Mouse (Mus musculus): ENCODE measurements around the gene Tmem151a. TPM values are rescaled to one million over a fixed set of nuclear protein-coding genes. Genes with fewer than 3 reads are reported as not detected.

Gene Tmem151a
- polyA plus RNA-seq, 1 experiment from 2014 or later, result 10.1 TPM

DNA sequence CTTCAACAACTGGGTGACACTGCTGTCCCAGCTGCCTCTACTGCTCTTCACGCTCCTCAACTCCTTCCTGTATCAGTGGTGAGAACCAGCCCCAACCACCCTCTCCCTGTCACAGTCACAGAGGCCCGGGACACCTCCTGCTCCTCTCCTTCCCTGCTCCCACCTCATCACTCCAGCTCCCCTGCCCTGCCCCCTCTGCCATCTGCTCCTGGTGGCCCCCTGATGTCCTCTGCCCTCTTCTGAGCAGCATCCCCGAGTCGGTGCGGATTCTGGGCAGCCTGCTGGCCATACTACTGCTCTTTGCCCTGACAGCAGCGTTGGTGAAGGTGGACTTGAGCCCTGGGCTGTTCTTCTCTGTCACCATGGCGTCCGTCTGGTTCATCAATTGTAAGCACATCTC is 59.2 kb downstream of the Tmem151a start:
- WGBS, result 92% methylated on average over 8 of the region's 8 CpGs
- Histone ChIP-seq H3K4me1 (replicated peaks) (peaks cover 13% of the 10 kb centered on the region), H3K27me3 (no peaks in the 10 kb centered on the region), H3K27ac (replicated peaks) (no peak overlapping the region), H3K36me3 (peaks cover 48% of the 10 kb centered on the region), H3K9ac (no peak overlapping the region), H3K9me3 (no peaks in the 10 kb centered on the region), H3K4me3 (no peak overlapping the region), H3K4me2 (no peak overlapping the region)
- no peak for ATAC-seq (ENCODE audit: low read depth)

DNA sequence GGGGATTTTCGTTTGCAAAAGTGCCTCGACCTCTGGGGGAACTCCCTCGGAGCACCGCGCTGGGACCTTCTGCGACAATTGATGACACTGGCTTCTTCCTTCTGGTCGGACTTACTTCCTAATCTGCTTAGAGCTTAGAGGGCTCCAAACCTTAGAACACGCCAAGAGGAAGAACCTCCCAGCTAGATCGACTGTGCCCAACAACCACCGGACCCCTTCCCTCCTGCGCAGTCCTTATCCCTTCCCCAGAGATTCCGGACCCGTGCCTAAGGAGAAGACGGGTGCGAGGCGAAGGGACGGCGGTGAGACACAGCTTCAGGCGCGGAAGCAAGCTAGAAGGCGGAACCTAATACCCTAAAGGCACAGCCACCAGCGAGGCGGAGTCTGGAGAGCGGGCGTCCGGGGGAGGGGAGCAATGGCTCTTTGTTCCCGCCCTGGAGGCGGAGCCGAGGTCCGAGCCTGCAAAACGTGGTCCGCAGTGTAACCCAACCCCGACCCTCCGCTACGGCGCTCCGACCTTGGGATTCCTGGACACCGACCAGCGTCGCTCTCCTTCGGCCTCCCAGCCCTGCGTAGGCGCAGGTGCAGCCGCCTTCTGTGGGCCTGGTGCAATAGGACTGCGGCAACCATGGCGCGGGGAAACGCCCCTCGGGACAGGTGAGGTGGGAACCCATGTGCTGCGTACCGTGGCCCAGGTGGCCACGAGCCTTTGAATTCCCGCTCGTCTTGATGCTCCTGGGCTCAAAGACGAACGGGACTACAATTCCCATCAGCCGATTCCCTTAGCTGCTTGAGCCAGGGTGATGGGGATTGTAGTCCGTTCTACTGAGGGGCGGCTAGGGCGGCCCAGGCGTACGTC is 61.5 kb downstream of the Tmem151a start, which contains the start of gene Slc29a2:
Slc29a2 (plus strand) TSS at position 240 of the 859 bp plus-strand sequence.
- under 1% methylated on average over 62 of the region's 62 CpGs for WGBS
- H3K9ac ChIP-seq, result peak within 1 kb of the TSS; percentile 87

GRCm38 (mm10) chr19:5021416-5021815 is 63.9 kb downstream of the Tmem151a start:
- Histone ChIP-seq H3K36me3 (0 out of 2 replicates have a peak, but pooled peaks cover 5% of the 10 kb centered on the region), H3K27ac (replicated peaks) (no peak overlapping the region), H3K27me3 (no peaks in the 10 kb centered on the region; the same call in 1 of the 2 replicates), H3K9ac (no peak overlapping the region), H3K9me3 (no peaks in the 10 kb centered on the region), H3K4me2 (no peak overlapping the region), H3K4me3 (no peak overlapping the region), H3K4me1 (replicated peaks) (peaks cover 16% of the 10 kb centered on the region)
- WGBS, result 79% methylated on average over 2 of the region's 2 CpGs
- no peak for ATAC-seq (ENCODE audit: low read depth)

More for the DNA sequence above, 61.5 kb downstream of the Tmem151a start, which contains the start of gene Slc29a2:
- H3K4me2 ChIP-seq, result peak within 1 kb of the TSS; percentile 78
- H3K4me3 ChIP-seq, result peak within 1 kb of the TSS; percentile 76
- no peaks in the 10 kb centered on the region for H3K9me3 ChIP-seq
- H3K4me1 ChIP-seq (replicated peaks), result peaks cover 13% of the 10 kb centered on the region
- peaks cover 27% of the 10 kb centered on the region for H3K36me3 ChIP-seq
- peak within 1 kb of the TSS; percentile 92 for H3K27ac ChIP-seq (replicated peaks)
- H3K27me3 ChIP-seq, result no peaks in the 10 kb centered on the region
- peak; percentile 95 for ATAC-seq (ENCODE audit: low read depth)

Other genes starting within 250 kb of the Tmem151a start
- gene Ccs, start 246.2 kb downstream of the Tmem151a start, polyA plus RNA-seq (2015; fragmentation: Nextera tagmentation; extraction: Ambion mirVana), result 43.7 and 44.7 TPM in 2 replicates
- 0.35 and 0.45 TPM in 2 replicates for gene Ccdc87, start 246.2 kb downstream of the Tmem151a start, polyA plus RNA-seq (2015; fragmentation: Nextera tagmentation; extraction: Ambion mirVana)
- 66.7 and 70.4 TPM in 2 replicates for gene Ctsf, start 230.4 kb downstream of the Tmem151a start, polyA plus RNA-seq (2015; fragmentation: Nextera tagmentation; extraction: Ambion mirVana)
- gene Actn3, start 207.6 kb downstream of the Tmem151a start, polyA plus RNA-seq (2015; fragmentation: Nextera tagmentation; extraction: Ambion mirVana), result 3.1 and 3.2 TPM in 2 replicates
- 19.5 and 22.1 TPM in 2 replicates for gene Zdhhc24, start 206.9 kb downstream of the Tmem151a start, polyA plus RNA-seq (2015; fragmentation: Nextera tagmentation; extraction: Ambion mirVana)
- 7.6 and 9.4 TPM in 2 replicates for gene Bbs1, start 178.9 kb downstream of the Tmem151a start, polyA plus RNA-seq (2015; fragmentation: Nextera tagmentation; extraction: Ambion mirVana)
- 109 and 120 TPM in 2 replicates for gene Dpp3, start 157.2 kb downstream of the Tmem151a start, polyA plus RNA-seq (2015; fragmentation: Nextera tagmentation; extraction: Ambion mirVana)
- 8.1 and 9.3 TPM in 2 replicates for gene Peli3, start 142.4 kb downstream of the Tmem151a start, polyA plus RNA-seq (2015; fragmentation: Nextera tagmentation; extraction: Ambion mirVana)
- 105 and 117 TPM in 2 replicates for gene Mrpl11, start 123.4 kb downstream of the Tmem151a start, polyA plus RNA-seq (2015; fragmentation: Nextera tagmentation; extraction: Ambion mirVana)
- 0.12 and 0.25 TPM in 2 replicates for gene Npas4, start 95.2 kb downstream of the Tmem151a start, polyA plus RNA-seq (2015; fragmentation: Nextera tagmentation; extraction: Ambion mirVana)
- 7.9 TPM in 2 replicates for gene Slc29a2, start 61.7 kb downstream of the Tmem151a start, polyA plus RNA-seq (2015; fragmentation: Nextera tagmentation; extraction: Ambion mirVana)
- 61.1 and 64.5 TPM in 2 replicates for gene B4gat1, start 46.7 kb downstream of the Tmem151a start, polyA plus RNA-seq (2015; fragmentation: Nextera tagmentation; extraction: Ambion mirVana)
- gene AC124502.3, start 46.6 kb downstream of the Tmem151a start, polyA plus RNA-seq (2015; fragmentation: Nextera tagmentation; extraction: Ambion mirVana), result 3.1 and 5.1 TPM in 2 replicates
- 43.5 and 51.7 TPM in 2 replicates for gene Brms1, start 44.2 kb downstream of the Tmem151a start, polyA plus RNA-seq (2015; fragmentation: Nextera tagmentation; extraction: Ambion mirVana)
- gene Rin1, start 35.0 kb downstream of the Tmem151a start, polyA plus RNA-seq (2015; fragmentation: Nextera tagmentation; extraction: Ambion mirVana), result 1.4 TPM in 2 replicates
- gene Cd248, start 17.5 kb downstream of the Tmem151a start, polyA plus RNA-seq (2015; fragmentation: Nextera tagmentation; extraction: Ambion mirVana), result 26.3 and 28.2 TPM in 2 replicates
- 51.3 and 67.5 TPM in 2 replicates for gene Yif1a, start 3.0 kb upstream of the Tmem151a start, polyA plus RNA-seq (2015; fragmentation: Nextera tagmentation; extraction: Ambion mirVana)
- gene Cnih2, start 13.0 kb upstream of the Tmem151a start, polyA plus RNA-seq (2015; fragmentation: Nextera tagmentation; extraction: Ambion mirVana), result 267 and 318 TPM in 2 replicates
- gene Rab1b, start 21.5 kb upstream of the Tmem151a start, polyA plus RNA-seq (2015; fragmentation: Nextera tagmentation; extraction: Ambion mirVana), result 211 and 234 TPM in 2 replicates
- 73.7 and 80.2 TPM in 2 replicates for gene Klc2, start 33.0 kb upstream of the Tmem151a start, polyA plus RNA-seq (2015; fragmentation: Nextera tagmentation; extraction: Ambion mirVana)
- gene Pacs1, start 187.6 kb upstream of the Tmem151a start, polyA plus RNA-seq (2015; fragmentation: Nextera tagmentation; extraction: Ambion mirVana), result 36.3 and 41.0 TPM in 2 replicates
- 344 and 351 TPM in 2 replicates for gene Sf3b2, start 209.9 kb upstream of the Tmem151a start, polyA plus RNA-seq (2015; fragmentation: Nextera tagmentation; extraction: Ambion mirVana)
- 34.1 and 34.6 TPM in 2 replicates for gene Gal3st3, start 212.8 kb upstream of the Tmem151a start, polyA plus RNA-seq (2015; fragmentation: Nextera tagmentation; extraction: Ambion mirVana)